Mouse (Mus musculus) testis, adult 2 months (tissue): ENCODE results near the gene Akap9.

Source experiments
- CTCF ChIP-seq: fragments of 200-500 bp; IDR thresholded peaks from 2 replicates; pipeline ENCODE4 v1.5.1; 2012; ENCODE audit warnings: low read depth, mild to moderate bottlenecking, inconsistent platforms, low read length, moderate library complexity; ENCODE audit not compliant: control insufficient read depth, insufficient read depth, insufficient replicate concordance
- POLR2A ChIP-seq: fragments of 200-500 bp; IDR thresholded peaks from 2 replicates; pipeline ENCODE4 v1.6.1; 2012; ENCODE audit warnings: low read depth, mild to moderate bottlenecking, inconsistent platforms, low read length, moderate library complexity; ENCODE audit not compliant: control insufficient read depth

DNA sequence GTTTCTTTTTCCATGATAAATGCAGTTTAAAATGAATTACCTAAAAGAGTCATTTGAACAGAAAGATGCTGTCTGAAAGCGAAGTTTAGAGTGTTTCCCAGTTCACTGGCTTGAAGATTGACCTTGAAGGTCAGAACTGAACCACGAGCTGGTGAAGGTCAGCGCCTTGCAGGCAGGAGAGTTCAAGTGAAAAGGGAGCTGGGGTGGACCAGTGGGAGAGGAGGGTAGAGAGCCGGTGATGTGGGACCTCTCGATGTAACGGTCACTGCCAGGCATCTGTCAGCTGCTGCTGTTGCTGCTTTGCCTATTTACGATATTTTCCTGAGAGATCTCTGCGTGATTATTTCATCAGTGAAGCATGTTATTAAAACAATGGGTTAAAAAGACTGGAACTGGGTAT is 111.5 kb downstream of the Akap9 start:
- no peak for TF ChIP-seq CTCF
- TF ChIP-seq POLR2A: no peak
